Mouse (Mus musculus) erythroblast, embryonic 14.5 days (primary cell): ENCODE data around the gene Foxc1.

Experiments
- GATA1 ChIP-seq: IDR thresholded peaks from 2 replicates; pipeline ENCODE4 v1.6.1; 2012; ENCODE audit warnings: low read length, inconsistent platforms, mixed read lengths
- TAL1 ChIP-seq: IDR thresholded peaks from 3 replicates; pipeline ENCODE4 v1.6.1; 2012; ENCODE audit warnings: low read length, inconsistent platforms, mixed read lengths

GRCm38 (mm10) chr13:31854000-31854399 lies 47.6 kb downstream of the Foxc1 start:
- no peak for TF ChIP-seq GATA1
- no peak for TF ChIP-seq TAL1
